Mouse (Mus musculus): ENCODE measurements around the gene Sgms1.

The Sgms1 gene

DNA sequence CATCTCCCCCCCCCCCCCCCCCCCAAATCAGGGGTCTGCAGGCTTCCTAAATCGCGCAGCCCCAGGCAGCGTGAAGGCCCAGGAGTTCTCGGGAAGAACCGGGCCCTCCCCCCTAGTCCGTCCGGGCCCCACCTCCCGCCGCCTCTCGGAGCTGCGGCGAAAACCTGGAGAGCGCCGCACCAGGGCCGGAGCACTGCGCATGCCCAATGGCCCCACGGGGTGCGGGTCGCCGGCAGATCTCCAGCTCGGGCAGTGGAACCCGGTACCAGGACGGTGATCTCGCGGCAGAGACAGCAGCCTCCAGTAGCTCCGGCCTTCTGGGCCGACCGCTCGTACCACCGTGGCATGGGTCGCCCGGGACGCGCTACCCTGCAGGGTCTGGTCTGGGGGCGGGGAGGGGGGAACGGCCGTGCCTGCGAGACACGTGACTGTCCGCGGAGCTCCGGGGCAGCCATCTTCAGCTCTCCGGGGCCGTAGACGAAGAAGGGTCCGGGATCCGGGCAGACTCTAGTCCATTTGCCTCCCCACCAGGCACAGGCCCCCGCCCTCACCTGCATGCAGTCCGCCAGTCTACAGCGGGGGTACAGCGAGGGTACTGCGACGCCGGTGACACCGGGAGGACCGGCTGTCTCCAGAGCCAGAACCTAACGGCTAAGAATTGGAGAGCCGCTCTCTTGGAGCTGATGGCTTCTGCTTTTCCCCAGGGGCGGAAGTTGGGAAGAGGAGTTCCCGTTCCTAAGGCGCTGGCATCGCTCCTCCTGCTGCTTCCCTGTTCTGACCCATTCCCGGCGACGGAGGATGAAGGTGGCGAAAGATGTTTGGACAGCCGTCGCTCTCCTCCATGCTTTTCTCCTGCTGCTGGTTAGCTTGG is at the start of gene Sgms1:
Gene Sgms1, minus strand, starts transcription at position 714 of the 871 bp plus-strand sequence.
- DNase-seq (ENCODE audit: low spot score), result peak; percentile 73

DNA sequence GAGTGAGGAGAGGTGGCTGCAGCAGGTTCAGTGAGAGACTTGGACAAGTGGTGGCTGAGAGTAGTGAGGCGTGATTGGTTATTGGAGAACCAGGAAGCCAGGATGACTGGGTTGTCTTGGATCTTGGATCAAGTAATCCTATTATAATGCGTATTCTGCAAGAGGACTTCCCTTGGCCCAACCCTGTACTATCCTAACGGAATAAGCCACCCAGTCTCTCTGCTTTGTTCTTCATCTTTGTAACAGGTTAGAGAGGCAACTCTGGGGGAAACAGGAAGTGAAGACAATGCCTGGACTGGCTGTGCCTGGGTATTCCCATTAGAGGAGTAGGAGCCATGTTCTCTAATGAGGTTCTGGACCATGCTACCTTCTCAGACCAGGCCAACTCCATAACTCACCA is 36.3 kb upstream of the Sgms1 start:
- no peak for DNase-seq (ENCODE audit: low spot score)

DNA sequence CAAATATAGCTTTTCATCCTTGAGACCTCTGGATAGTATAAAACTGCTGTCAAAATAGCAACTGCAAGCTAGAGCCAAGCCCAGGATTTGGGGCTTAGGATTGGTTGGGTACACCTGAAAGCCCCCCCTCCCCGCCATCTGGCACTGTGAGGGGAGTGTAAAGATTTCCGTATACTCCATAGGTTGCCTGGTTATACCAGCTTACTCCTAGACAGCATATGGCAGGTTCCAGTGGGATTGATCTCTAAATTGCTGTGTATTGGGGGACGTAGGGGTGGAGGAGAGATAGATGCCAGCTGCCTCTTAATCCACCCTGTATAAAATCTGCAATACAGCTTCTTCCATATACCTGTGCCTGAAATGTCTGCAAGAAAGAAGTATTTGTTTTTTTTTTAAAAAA is 35.2 kb upstream of the Sgms1 start:
- no peak for DNase-seq (ENCODE audit: low spot score)

DNA sequence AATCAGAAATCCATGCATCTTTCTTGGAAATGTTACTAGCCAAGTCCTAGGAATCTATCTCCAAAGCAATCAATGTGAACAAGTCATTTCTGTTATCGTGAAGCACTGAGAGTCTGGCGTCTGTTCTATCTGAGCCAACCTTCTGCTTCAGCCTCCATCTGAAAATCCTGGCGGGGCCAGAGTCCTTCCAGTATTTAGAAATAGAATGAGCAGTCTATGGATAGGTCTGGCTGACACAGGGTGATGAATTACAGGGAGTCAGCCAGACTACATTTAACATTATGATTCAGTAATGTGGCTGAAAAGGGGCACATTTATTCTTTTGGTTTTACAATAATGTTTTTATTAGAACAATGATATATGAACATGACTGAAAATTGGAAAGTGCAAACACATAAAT is 29.6 kb upstream of the Sgms1 start:
- DNase-seq (ENCODE audit: low spot score), result no peak

DNA sequence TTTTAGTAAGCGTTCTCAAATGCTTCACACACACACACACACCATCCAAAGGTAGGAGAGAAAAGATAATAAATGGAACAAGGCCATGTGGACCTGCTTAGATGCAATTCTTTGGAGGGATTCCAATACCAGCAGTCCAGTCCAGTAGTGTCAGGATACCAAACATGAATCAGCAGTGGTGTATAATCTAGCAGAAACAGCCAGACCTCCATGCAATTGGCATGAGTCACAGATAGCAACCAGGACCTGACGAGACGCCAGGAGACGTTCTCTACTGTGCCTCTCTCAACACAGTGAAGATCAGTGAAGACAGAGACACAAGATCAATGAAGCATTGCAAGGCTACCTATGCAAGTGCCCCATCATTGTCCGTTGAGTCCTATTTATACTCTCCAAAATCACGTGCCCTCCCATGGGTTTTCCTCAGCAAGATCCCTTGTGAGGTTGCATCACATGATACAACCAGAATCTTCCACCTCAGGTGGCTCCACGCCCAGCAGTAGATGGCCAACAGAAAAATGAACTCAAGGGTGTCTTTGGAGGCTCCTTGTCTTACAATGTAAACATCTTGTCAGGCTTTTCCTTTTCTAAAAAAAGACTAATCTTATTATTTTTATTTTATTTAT is 27.3 kb upstream of the Sgms1 start:
- no peak for DNase-seq (ENCODE audit: low spot score)

DNA sequence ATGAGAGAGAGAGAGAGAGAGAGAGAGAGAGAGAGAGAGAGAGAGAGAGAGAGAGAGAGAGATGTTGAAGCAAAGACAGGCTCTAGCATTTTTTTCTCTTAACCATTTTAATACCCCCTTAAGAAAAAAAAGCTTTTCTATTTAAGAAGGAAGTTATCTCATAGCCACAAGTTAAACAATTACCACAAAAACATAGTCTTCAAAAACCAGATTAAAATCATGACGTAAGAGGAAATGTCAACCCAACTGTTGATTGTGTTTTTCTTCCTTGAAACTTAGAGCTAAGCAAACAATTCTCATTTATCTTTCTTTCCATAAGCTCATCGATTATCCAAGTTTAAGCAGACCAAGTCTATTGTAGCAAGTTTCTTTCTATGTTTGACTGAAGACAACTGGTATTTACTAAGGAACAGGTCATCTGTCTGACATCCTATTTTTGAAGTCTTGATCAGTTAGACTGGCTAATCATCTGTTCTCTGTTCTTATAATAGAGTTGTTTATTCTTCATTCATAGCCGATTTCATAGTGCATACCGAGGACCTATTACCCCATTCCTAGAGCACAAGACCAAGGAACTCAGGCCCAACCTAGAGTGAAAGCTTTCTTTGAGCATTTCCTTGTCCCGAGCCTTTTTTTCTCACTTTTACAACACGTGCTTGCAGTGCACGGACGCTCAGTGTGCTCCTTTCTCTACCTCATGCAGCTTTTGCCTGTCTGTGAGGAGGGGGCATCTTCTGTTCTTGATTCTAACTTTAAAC is 20.3 kb upstream of the Sgms1 start:
- DNase-seq (ENCODE audit: low spot score), result no peak

DNA sequence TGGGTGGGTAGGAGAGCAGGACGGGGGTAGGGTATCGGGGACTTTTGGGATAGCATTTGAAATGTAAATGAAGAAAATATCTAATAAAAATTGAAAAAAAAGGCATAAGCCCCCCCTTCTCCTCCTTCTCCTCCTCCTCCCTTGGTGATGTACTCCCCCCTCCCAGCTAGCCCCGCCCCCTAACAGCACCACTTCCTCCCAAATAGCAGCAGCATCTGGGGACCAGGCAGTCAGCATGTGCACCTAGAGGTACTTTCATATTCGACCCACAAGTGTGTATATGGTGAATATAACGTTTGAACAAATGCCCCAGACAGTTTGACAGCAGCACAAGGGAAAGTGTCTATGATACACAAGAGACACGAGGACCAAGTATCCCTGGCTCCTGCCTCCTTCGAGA is 17.2 kb upstream of the Sgms1 start:
- DNase-seq (ENCODE audit: low spot score), result no peak

DNA sequence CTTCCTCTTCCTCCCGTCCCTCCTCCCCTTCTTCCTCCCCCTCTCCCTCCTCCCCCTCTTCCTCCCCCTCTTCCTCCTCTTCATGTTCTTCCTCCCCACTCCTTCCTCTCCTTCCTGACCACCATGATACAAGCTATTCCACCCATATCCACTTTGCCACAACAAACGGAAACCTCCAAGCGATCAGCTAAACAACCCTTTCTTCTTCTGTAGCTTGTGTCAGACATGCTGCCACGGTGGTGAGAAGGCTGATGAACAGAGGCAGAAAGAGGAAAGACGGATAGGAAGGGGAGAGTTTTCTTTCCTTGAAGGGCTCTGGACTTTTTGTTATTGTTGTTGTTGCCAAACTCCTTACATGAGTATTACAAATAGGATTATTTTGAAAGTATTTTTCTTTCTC is 14.9 kb upstream of the Sgms1 start:
- DNase-seq (ENCODE audit: low spot score), result no peak

DNA sequence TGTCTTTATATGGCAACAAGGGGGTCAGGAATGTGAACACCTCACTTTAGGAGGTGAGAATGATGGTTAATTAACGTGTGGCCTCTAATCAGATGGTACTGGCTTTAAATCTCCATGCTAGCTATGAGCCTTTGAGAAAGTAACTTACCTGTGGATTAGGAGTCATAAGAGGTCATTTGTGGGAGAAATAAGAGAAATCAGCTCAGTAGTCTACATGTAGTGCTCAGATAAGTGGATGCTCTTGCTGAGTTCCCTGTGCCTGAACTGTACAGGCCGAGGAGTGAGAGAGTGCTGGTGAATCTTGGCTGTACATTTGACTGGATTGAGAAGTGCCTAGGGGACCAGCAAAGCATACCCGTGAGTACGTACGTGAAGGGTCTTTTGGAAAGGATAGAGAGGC is 14.3 kb upstream of the Sgms1 start:
- DNase-seq (ENCODE audit: low spot score), result no peak

DNA sequence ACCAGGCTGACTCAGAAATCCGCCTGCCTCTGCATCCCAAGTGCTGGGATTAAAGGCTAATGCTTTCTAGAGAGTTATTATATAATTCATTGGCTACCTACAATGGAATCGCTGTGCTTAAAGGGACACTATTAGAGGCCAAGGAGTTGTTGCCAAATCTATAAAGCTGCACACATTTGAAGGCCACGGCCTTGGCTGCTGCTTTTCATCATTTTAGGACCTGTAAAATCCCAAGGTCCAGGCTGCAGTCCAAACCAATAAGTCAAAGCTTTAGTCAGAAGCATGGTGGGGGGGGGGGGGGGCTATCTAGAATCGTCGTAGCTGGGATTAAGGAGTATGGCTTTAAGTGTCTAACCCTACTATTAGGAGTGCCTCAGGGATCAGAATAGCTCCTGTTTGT is 9.0 kb upstream of the Sgms1 start:
- no peak for DNase-seq (ENCODE audit: low spot score)

DNA sequence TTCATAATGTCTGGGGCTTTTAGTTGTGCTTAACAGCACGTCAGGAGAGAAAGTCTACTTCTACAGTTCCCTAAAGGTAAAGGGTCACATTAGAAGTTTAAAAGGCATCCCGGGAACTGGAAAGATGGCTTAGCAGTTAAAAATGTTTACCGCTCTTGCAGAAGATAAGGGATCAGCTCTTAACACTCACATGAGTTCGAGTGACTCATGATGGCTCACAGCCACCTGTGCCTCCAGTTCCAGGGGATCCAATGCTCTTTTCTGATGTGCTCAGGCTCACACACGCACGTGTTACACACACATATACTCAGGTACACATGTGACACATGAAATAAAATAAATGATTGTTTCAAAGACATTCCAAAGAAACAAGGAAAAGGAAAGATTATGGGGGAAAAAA is 6.8 kb upstream of the Sgms1 start:
- no peak for DNase-seq (ENCODE audit: low spot score)

DNA sequence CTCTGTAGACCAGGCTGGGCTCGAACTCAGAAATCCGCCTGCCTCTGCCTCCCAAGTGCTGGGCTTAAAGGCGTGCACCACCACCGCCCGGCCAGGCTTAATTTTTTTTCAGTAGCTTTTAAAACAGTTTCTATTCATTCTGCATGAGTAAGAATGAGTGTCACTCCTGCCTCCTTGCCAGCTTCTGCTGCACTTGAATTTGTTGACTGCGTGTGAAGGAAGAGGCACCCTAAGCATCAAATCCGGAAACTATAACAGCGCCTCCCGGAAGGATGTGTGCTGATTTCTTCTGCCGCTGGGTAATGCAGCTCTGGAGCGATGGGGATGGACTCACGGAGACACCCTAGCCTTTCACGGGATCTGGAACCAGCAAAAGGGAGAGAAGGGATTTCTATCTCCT is 5.3 kb upstream of the Sgms1 start:
- no peak for DNase-seq (ENCODE audit: low spot score)

DNA sequence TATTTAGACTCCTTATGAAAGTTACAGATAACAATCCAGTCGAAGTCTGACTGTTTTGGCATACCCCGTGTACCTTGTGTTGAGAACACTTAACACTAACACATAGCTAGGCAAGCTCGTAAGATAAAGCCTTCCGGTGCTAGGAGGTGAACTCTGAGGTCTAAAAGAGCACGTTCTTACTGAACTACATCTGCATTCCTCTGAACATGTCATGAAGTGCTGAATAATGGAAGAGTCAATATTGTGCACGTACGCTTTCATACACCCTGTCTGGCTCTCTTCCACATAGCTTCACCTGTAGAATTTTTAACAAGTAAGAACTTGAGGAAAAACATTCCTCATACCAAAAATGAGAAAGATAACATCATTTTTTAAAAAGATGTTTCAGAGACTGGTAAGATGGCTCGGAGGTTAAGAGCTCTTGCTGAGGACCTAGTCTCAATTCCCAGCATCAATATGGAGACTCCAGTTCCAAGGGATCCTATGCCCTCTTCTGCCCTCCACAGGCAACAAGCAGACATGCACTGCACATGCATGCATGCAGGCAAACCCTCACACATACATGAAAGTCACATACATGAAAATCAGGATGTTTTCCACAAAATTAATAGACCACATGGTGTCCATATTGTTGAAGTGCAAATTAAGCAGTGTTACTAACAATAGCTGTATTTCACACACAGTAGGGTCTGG is 4.4 kb upstream of the Sgms1 start:
- no peak for DNase-seq (ENCODE audit: low spot score)

DNA sequence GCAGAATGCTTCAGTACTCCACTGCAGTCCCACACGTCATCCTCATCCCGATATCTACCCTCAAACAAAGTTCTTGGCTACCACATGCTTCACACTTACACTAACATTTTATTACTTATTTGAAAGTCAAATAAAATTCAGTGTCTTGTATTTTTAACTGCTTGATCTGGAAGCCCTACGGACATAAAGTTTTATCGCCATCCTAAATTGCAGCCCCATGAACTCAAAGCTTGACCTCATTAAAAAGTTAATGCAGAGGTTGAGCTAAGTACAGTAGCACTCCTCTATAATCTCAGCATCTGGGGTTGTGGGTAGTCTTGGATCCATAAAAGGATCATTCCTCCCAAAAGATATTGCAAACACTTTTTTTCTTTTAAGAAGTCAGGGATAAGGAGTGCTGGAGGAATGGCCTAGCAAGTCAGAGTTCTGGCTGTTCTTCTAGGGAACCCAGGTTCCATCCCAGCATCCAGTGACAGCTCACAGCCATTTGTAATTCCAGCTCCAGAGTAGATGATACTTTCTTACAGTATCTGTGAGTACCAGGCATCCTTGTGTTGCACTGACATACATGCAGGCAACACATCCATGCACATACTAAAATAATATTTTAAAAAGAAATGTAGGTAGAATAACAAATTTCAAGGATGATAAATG is 3.7 kb upstream of the Sgms1 start:
- no peak for DNase-seq (ENCODE audit: low spot score)

DNA sequence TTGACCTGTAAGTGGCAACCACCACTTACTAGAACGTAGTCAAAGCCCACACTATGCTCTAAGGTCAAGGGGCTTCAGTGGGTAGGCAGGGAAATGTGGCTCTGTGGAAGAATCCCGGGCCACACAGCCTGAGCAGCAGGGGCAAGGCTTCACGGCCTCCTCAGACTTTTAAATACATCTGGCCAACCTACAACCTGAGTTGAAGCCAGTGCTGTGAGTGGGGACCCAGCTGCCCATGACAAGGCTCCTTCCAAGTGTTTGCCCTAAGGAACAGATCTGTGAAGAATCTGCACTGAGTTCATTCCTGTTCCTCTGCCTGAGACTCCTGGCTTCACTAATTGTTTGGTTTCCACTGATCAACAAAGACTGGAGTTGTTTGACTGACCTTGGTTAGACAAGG is 1.9 kb upstream of the Sgms1 start:
- DNase-seq (ENCODE audit: low spot score), result no peak

DNA sequence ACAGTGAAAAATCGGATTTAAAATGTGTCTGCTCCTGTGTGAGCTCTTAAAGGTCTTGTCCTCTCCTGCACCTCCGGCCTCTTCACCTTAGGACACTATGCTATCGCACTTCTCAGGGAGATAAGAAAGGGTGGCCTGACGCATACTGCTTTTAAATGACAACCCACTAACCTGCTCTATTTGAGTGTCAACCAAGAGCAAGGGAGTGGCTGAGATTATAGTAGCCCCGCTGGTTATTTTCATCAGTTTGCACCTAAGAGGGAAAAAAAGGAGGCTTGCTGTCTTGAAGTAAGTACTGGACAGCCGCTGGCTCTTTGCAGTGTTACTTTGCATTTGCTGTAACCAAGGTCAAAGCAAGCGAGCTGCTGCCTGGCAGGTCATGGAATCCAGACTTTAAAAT is 602 bp upstream of the Sgms1 start:
- DNase-seq (ENCODE audit: low spot score), result no peak

DNA sequence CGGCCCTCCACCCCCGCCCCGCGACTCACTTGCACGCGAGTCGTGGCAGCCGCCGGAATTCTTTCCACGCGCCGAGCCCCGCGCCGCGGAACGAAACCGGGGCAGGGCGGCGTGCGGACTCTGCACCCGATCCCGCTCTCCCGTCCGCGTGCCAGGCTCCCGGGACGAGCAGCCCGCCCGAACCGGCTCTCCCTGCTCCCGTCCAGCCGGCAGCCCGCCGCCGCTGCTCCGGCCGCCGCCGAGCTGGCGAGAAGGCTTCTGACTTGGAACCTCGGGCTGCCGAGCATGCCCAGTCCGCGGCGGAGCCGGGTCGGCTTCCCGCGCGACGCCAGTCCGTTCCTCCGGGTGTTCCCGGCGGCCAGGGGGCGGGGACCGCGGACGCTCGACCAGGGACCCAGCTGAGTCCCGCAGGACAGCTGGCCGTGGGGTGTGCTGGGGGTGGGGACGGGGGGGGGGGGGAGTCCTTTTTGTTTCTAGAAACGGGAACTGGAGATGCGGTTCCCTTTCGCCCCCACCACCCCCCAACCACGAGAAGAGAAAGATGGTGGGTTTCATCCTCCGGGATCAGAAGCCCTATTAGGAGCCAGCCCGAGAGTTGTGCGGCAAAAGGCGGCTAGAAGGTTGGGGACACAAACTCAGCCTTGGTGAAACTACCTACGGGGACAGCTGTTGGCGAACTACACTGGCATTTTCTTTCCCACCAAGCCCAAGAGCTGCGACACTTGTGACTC is 1.2 kb downstream of the Sgms1 start:
- DNase-seq (ENCODE audit: low spot score), result peak; percentile 83

DNA sequence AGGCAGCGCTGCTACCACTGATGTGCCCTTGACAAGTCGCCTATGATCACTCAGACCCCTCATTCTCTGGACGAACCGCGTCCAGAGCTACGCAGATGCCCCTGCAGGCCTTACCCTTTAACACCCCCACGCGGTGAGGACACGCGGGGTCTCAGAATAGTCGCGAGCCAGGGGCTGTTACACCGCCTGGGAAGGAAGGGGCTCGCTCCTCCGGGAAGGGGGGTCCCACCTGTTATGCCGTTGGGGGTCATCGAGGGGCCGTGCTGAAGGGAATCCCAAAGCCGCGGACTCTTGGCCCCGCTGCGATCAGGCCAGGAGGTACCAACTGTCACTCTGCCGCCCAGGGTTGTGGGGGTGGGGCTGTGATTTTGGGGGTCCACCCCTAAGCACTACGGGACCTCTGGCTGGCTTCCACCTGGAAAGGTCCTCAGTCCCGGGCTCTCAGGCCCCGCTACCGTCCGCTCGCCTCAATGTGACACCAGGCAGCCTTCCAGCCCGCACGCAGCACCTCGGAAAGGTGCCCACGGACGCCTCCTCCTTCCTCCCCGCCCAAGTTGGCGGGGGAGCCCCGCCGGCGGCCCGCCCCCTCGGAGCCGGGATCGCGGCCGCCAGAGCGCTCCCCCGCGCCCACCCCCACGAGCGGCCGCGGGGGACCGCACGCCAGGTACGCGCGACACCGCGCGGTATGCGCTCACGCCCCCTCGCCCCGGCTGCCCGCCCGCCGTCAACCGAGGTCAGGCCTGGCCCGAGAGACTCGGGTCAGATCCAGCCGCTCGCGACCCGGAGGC is 1.9 kb downstream of the Sgms1 start:
- no peak for DNase-seq (ENCODE audit: low spot score)

DNA sequence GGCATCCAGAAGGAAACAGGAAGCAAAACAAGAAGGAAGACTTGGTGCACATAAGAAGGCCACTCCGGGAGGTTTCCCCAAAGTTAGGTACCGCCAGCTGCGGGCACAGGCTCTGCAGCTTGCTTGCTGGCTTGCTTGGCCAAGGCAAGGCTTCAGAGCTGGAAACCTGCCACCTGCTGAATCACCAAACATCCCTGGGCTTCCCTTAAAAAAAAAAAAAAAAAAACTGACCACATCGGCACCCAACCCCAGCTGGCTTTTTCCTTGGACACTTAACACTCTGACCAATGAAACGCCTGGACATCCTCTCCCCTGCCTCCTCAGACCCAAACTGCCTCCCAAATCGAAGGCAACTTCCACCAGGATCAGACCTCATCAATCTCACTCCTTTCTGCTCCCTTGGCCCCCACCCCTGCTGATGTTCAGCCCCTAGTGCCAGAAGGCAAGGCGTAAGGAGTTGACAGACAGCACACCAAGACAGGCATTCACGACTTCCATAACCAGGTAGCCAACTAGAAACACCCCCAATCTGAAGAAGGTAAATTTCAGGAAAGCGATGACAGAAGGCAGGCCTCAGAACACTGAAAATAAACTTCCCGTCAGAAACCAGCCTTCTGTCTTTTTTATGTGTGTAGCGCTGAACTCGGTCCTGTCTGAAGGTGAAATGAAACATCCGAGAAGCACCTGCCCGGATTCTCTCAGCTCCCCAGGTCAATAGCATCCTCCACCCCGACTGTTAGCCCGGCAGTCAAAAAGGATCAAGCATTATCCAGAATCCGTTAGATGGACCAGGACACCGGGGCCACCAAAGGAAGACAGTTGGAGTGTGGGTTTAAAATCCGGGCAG is 2.7 kb downstream of the Sgms1 start:
- no peak for DNase-seq (ENCODE audit: low spot score)

Data from urinary bladder, postnatal 10 days (tissue).